Mouse (Mus musculus) testis, adult 2 months (tissue): ENCODE data around the gene Zmiz1.

Source experiments
- CTCF ChIP-seq: fragments of 200-500 bp; IDR thresholded peaks from 2 replicates; pipeline ENCODE4 v1.5.1; 2012; ENCODE audit warnings: low read depth, mild to moderate bottlenecking, inconsistent platforms, low read length, moderate library complexity; ENCODE audit not compliant: control insufficient read depth, insufficient read depth, insufficient replicate concordance
- POLR2A ChIP-seq: fragments of 200-500 bp; IDR thresholded peaks from 2 replicates; pipeline ENCODE4 v1.6.1; 2012; ENCODE audit warnings: low read depth, mild to moderate bottlenecking, inconsistent platforms, low read length, moderate library complexity; ENCODE audit not compliant: control insufficient read depth

DNA sequence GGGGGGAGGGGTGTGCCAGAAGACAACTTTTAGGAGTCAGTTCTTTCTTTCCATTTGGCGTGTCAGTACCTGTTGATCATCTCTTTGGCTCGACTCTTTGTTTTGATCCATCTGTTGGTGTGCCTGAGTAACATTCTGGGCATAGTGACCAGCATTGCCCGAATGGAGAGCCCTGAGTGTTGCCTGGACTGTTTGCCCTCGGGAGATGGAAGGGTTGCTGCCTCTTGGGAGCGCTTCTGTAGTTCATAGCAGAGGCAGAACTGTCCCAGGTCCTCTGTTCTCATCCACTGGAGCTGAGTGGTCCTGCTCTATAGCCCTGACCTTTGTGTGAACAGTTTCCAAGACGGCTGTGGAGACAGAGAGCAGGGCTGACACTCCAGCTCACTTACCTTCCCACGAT is 18.3 kb downstream of the Zmiz1 start:
- no peak for TF ChIP-seq CTCF
- no peak for TF ChIP-seq POLR2A
